Mouse (Mus musculus) liver, postnatal 0 days (tissue): ENCODE data around the gene Pcp4l1. TPM values are rescaled to one million over a fixed set of nuclear protein-coding genes. Genes with fewer than 3 reads are reported as not detected.

Experiments used
- ATAC-seq: fragments of 200-750 bp; cut with Nextera tagmentation; 2 replicates; pipeline ENCODE4 v1.8.0; 2017; ENCODE audit warnings: mild to moderate bottlenecking, moderate library complexity
- DNase-seq: peaks from one replicate; pipeline ENCODE4 v3.0.0-alpha.2; 2016
- H3K27ac ChIP-seq: fragments of 300-500 bp; sonication (generic); 2 replicates; pipeline ENCODE4 v1.5.1; 2014; ENCODE audit warnings: antibody characterized with exemption, moderate library complexity, mild to moderate bottlenecking, low read depth
- H3K27me3 ChIP-seq: fragments of 300-500 bp; sonication (generic); 2 replicates; pipeline ENCODE4 v1.6.1; 2014; ENCODE audit warnings: low read length, control low read depth, mixed read lengths; ENCODE audit not compliant: insufficient read depth
- H3K36me3 ChIP-seq: fragments of 300-500 bp; sonication (generic); replicated peaks from 2 replicates; pipeline ENCODE4 v1.6.1; 2014; ENCODE audit warnings: mild to moderate bottlenecking, control low read depth, low read length, moderate library complexity, mixed read lengths; ENCODE audit not compliant: insufficient read depth
- H3K4me1 ChIP-seq: fragments of 300-500 bp; sonication (generic); 2 replicates; pipeline ENCODE4 v1.6.1; 2014; ENCODE audit warnings: antibody characterized with exemption, mild to moderate bottlenecking, control low read depth; ENCODE audit not compliant: insufficient read depth
- H3K4me2 ChIP-seq: fragments of 300-500 bp; sonication (generic); 2 replicates; pipeline ENCODE4 v1.6.1; 2014; ENCODE audit warnings: low read depth, mild to moderate bottlenecking, low read length, moderate library complexity, mixed read lengths
- H3K4me3 ChIP-seq: fragments of 300-500 bp; sonication (generic); 2 replicates; pipeline ENCODE4 v1.5.1; 2014; ENCODE audit warnings: low read depth, low read length
- H3K9ac ChIP-seq: fragments of 300-500 bp; sonication (generic); replicated peaks from 2 replicates; pipeline ENCODE4 v1.6.1; 2014; ENCODE audit warnings: mild to moderate bottlenecking, moderate library complexity
- H3K9me3 ChIP-seq: fragments of 300-500 bp; sonication (generic); 2 replicates; pipeline ENCODE4 v1.6.1; 2016; ENCODE audit warnings: mild to moderate bottlenecking, control low read depth, low read length, mixed read lengths
- CTCF ChIP-seq: sonication (generic); IDR thresholded peaks from 2 replicates; pipeline ENCODE4 v1.5.1; 2016; ENCODE audit warnings: antibody characterized with exemption, low read depth
- EP300 ChIP-seq: IDR thresholded peaks from 2 replicates; pipeline ENCODE4 v1.6.1; 2016; ENCODE audit warnings: antibody characterized with exemption, low read depth, mild to moderate bottlenecking
- WGBS: fragments of 180-500 bp; shearing (Covaris S2); extraction: QIAGEN DNeasy Blood & Tissue Kit; methylation state at CpG from one replicate; pipeline ENCODE4 v1.1.7; 2014; ENCODE audit not compliant: insufficient replicate concordance; 5-methylcytosine and 5-hydroxymethylcytosine counted together
- polyA plus RNA-seq: library from polyadenylated mRNA; unstranded; fragments of >200 nt; fragmentation: Nextera tagmentation; extraction: Ambion mirVana; gene quantifications from 2 replicates; pipeline ENCODE4 v1.2.1, GENCODE M21; 2015

Gene Pcp4l1
- polyA plus RNA-seq, 1 experiment from 2014 or later, result 8.2 TPM

GRCm38 (mm10) chr1:171193093-171193840 lies 2.8 kb downstream of the Pcp4l1 start:
- TF ChIP-seq EP300 (no peak), CTCF (no peak)
- Histone ChIP-seq H3K36me3 (no peaks in the 10 kb centered on the region), H3K4me2 (peak overlapping the region; percentile 49), H3K9ac (no peak overlapping the region), H3K9me3 (no peaks in the 10 kb centered on the region), H3K27me3 (peaks cover 21% of the 10 kb centered on the region), H3K4me1 (peaks cover 13% of the 10 kb centered on the region), H3K27ac (no peak overlapping the region), H3K4me3 (0 out of 2 replicates have a peak overlapping the region, but pooled peaks have one; percentile 2)
- WGBS, result 17% methylated on average over 18 of the region's 18 CpGs
- ATAC-seq, result no peak
- no peak for DNase-seq

- no peak for TF ChIP-seq CTCF
- H3K4me3 ChIP-seq, result no peak overlapping the region
- no peak overlapping the region for H3K27ac ChIP-seq
- WGBS, result 65% methylated on average over 10 of the region's 10 CpGs
- H3K9me3 ChIP-seq, result no peaks in the 10 kb centered on the region
- no peak overlapping the region for H3K9ac ChIP-seq
- H3K4me1 ChIP-seq, result peaks cover 13% of the 10 kb centered on the region
- DNase-seq (no peak), ATAC-seq (no peak)
- peaks cover 21% of the 10 kb centered on the region for H3K27me3 ChIP-seq
- no peak overlapping the region for H3K4me2 ChIP-seq
- H3K36me3 ChIP-seq, result no peaks in the 10 kb centered on the region
Observed at GRCm38 (mm10) chr1:171192283-171192682, 3.8 kb downstream of the Pcp4l1 start.

DNA sequence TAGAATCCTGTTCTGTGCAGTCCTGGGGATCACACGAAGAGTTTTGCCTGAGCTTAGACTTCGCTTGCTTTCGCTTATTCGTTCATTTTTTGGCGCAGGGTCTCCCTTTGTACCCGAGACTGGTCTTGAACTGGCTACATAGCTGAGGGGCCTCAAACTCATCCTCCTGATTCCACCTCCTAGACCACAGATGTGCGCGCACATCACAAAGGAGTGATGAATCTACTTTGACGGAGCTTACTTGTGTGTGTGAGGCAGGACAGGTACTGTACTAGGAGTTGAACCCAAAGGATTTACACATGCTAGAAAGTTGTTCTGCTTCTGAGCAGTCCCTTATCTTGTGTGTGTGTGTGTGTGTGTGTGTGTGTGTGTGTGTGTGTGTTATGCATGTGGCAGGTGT lies 5.2 kb downstream of the Pcp4l1 start:
- DNase-seq (no peak), ATAC-seq (no peak)
- Histone ChIP-seq H3K27ac (no peak overlapping the region), H3K9me3 (no peaks in the 10 kb centered on the region), H3K4me2 (no peak overlapping the region), H3K36me3 (no peaks in the 10 kb centered on the region), H3K9ac (no peak overlapping the region), H3K27me3 (peaks cover 13% of the 10 kb centered on the region), H3K4me3 (no peak overlapping the region), H3K4me1 (peaks cover 8% of the 10 kb centered on the region)
- 86% methylated on average over 9 of the region's 9 CpGs for WGBS
- TF ChIP-seq EP300, result no peak
- TF ChIP-seq CTCF, result no peak

DNA sequence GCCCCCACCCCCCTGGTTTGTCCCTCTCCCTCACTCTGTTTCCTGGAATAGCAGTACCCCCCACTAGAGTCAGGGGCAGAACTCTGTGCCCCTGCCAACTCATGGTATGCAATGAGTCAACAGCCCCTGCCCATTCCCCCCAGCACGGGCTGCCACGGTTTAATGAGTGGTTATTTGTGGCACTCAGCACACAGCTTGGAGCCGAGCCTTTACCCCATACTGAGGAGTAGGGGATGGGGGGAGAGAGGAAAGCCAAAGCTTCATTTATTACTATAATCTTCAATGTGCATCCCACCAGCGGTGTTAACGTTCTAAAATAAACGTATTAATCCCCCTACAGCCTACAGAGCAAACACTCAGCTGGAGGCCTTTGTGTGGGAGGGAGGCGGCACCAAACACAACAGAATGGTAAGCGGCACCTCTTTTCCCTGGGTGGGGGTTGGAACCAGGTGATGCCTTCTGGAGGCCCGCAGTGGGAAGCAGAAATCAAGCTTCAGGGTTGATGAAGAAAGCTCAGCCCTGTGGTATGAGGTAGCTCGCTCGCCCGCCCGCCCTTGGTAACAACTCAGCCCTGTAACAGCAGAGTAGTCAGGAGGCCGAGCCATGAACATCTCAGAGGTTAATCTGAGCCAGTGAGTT lies 6.5 kb downstream of the Pcp4l1 start:
- H3K4me1 ChIP-seq, result peaks cover 5% of the 10 kb centered on the region
- TF ChIP-seq EP300 (no peak), CTCF (no peak)
- peaks cover 4% of the 10 kb centered on the region; the same call in 1 of the 2 replicates for H3K27me3 ChIP-seq
- H3K9me3 ChIP-seq, result no peaks in the 10 kb centered on the region
- no peak for ATAC-seq
- H3K4me3 ChIP-seq, result no peak overlapping the region
- WGBS, result 57% methylated on average over 14 of the region's 14 CpGs
- no peak overlapping the region for H3K27ac ChIP-seq
- no peak for DNase-seq
- H3K36me3 ChIP-seq, result no peaks in the 10 kb centered on the region
- no peak overlapping the region; the same call in 1 of the 2 replicates for H3K9ac ChIP-seq
- no peak overlapping the region for H3K4me2 ChIP-seq

- Histone ChIP-seq H3K4me1 (peaks cover 5% of the 10 kb centered on the region), H3K4me2 (no peak overlapping the region), H3K36me3 (no peaks in the 10 kb centered on the region), H3K4me3 (no peak overlapping the region), H3K9ac (no peak overlapping the region), H3K9me3 (no peaks in the 10 kb centered on the region), H3K27ac (no peak overlapping the region), H3K27me3 (peaks cover 2% of the 10 kb centered on the region; the same call in 1 of the 2 replicates)
- ATAC-seq, result no peak
- TF ChIP-seq CTCF (no peak), EP300 (no peak)
- WGBS, result 62% methylated on average over 8 of the region's 8 CpGs
- no peak for DNase-seq
Observed at GRCm38 (mm10) chr1:171189046-171189445, 7.0 kb downstream of the Pcp4l1 start.

GRCm38 (mm10) chr1:171187851-171188700 lies 8.0 kb downstream of the Pcp4l1 start:
- no peak for TF ChIP-seq CTCF
- TF ChIP-seq EP300, result no peak
- ATAC-seq, result no peak
- Histone ChIP-seq H3K27ac (no peak overlapping the region), H3K4me3 (no peak overlapping the region), H3K4me2 (no peak overlapping the region), H3K9me3 (no peaks in the 10 kb centered on the region), H3K9ac (no peak overlapping the region), H3K36me3 (no peaks in the 10 kb centered on the region), H3K4me1 (peaks cover 7% of the 10 kb centered on the region), H3K27me3 (no peaks in the 10 kb centered on the region)
- DNase-seq, result no peak
- WGBS, result 48% methylated on average over 13 of the region's 13 CpGs
